Mouse (Mus musculus): ENCODE data around the gene Atp6v0e2.

Atp6v0e2 gene

GRCm38 (mm10) chr6:48573981-48574380 lies 36.6 kb downstream of the Atp6v0e2 start:
- DNase-seq (ENCODE audit: low spot score), result no peak

GRCm38 (mm10) chr6:48578736-48579135 lies 41.3 kb downstream of the Atp6v0e2 start:
- DNase-seq (ENCODE audit: low spot score), result peak; percentile 69

- peak; percentile 91 for DNase-seq (ENCODE audit: low spot score)
Measured at GRCm38 (mm10) chr6:48579215-48579648, 41.8 kb downstream of the Atp6v0e2 start.

DNA sequence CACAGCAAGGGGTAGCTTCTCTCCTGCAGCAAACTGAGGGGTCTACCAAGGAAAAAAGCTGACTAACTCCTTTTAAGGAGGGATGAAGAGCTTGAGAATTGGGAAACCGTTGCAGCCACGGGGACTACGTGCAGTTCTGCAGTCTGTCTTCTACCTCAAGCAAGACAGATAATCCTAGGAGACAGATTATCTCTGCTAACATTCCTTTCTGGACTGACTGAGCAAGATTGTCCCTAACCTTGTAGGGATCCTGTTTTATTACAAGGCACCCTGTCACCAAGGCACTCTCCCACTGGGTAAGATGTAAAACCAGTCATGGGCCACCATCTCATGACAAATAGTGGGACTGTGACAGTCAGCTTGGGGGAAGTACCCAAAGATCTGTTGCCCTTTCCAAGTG lies 43.8 kb downstream of the Atp6v0e2 start:
- no peak for DNase-seq (ENCODE audit: low spot score)

DNA sequence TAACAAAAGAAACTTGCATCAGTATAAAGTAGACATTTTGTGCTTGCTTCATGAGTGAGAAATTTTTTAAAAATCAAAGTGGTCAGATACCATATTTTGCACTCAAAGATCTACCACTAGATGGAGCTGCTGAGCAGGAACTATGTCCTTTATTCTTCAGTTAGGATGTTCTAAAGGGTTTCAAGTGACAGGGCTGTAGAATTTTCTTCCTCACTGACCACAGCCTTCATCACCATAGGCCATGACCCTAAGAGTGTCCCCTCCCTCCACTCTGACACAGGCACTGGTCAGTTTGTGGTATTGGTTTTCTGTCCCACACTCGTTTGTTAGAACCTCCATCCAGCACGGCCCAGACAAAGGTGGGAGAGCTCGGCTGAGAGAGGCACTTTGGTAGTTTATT lies 44.6 kb downstream of the Atp6v0e2 start:
- DNase-seq (ENCODE audit: low spot score), result peak; percentile 84

- DNase-seq (ENCODE audit: low spot score), result no peak
Measured at GRCm38 (mm10) chr6:48589194-48589750, 51.9 kb downstream of the Atp6v0e2 start, which contains the start of gene Gm45021. Gene Gm45021 (plus strand): TSS chr6:48589610.

Measured in adipocyte (in vitro differentiated cells).